Mouse (Mus musculus): Measurements from ENCODE around the gene Creb3l1. TPM values are rescaled to one million over a fixed set of nuclear protein-coding genes. Genes with fewer than 3 reads are reported as not detected.

Creb3l1 gene
- polyA plus RNA-seq, 1 experiment from 2014 or later: 3.6 TPM

- H3K27me3 ChIP-seq: no peaks in the 10 kb centered on the region
- in situ Hi-C loops (cut with MboI; ENCODE audit: low pct_unique_long_range_greater_than_20kb): no loop called here
- no peak for DNase-seq (ENCODE audit: low read depth, low spot score)
- ChIA-PET POLR2A (interaction anchor here (0.6 kb wide), 1 partner anchor 984 kb away, joined by 6 read pairs; no protein-coding TSS in a partner anchor), CTCF (interaction anchor here (1.4 kb wide), 1 partner anchor 8 kb away, joined by 3 read pairs; no protein-coding TSS in a partner anchor)
- ATAC-seq: no peak
- no peak for TF ChIP-seq CTCF (IDR thresholded peaks at IDR 0.05)
Observed at GRCm38 (mm10) chr2:92047601-92048000, 23.3 kb upstream of the Creb3l1 start.

- no peak for TF ChIP-seq CTCF (IDR thresholded peaks at IDR 0.05)
- DNase-seq (ENCODE audit: low read depth, low spot score) (no peak), ATAC-seq (no peak)
- no peaks in the 10 kb centered on the region for H3K27me3 ChIP-seq
- CTCF ChIA-PET: interaction anchor here (1.7 kb wide), 1 partner anchor 10 kb away, joined by 5 read pairs; no protein-coding TSS in a partner anchor
- POLR2A ChIA-PET: no interaction called here
- in situ Hi-C loops (cut with MboI; ENCODE audit: low pct_unique_long_range_greater_than_20kb): no loop called here
Observed at GRCm38 (mm10) chr2:92043285-92043684, 19.0 kb upstream of the Creb3l1 start.

- CTCF ChIA-PET: no interaction called here
- no peak for TF ChIP-seq CTCF (IDR thresholded peaks at IDR 0.05)
- in situ Hi-C loops (cut with MboI; ENCODE audit: low pct_unique_long_range_greater_than_20kb): no loop called here
- DNase-seq (ENCODE audit: low read depth, low spot score) (no peak), ATAC-seq (no peak)
- POLR2A ChIA-PET: interaction anchor here (0.7 kb wide), 1 partner anchor 54 kb away, joined by 3 read pairs; no protein-coding TSS in a partner anchor
- H3K27me3 ChIP-seq: no peaks in the 10 kb centered on the region
Observed at GRCm38 (mm10) chr2:92041538-92041937, 17.2 kb upstream of the Creb3l1 start.

GRCm38 (mm10) chr2:92034273-92034672 is 10.0 kb upstream of the Creb3l1 start:
- H3K27me3 ChIP-seq: no peaks in the 10 kb centered on the region
- no peak for DNase-seq (ENCODE audit: low read depth, low spot score)
- no peak for ATAC-seq
- in situ Hi-C loops (cut with MboI; ENCODE audit: low pct_unique_long_range_greater_than_20kb): no loop called here
- no peak for TF ChIP-seq CTCF (IDR thresholded peaks at IDR 0.05)
- ChIA-PET POLR2A (no interaction called here), CTCF (no interaction called here)

- DNase-seq (ENCODE audit: low read depth, low spot score) (no peak), ATAC-seq (no peak)
- POLR2A ChIA-PET: no interaction called here
- no peaks in the 10 kb centered on the region for H3K27me3 ChIP-seq
- in situ Hi-C loops (cut with MboI; ENCODE audit: low pct_unique_long_range_greater_than_20kb): no loop called here
- no peak for TF ChIP-seq CTCF (IDR thresholded peaks at IDR 0.05)
- CTCF ChIA-PET: no interaction called here
Observed at GRCm38 (mm10) chr2:92030554-92030953, 6.3 kb upstream of the Creb3l1 start.

GRCm38 (mm10) chr2:92029387-92030133 is 5.3 kb upstream of the Creb3l1 start:
- no peak for DNase-seq (ENCODE audit: low read depth, low spot score)
- CTCF ChIA-PET: no interaction called here
- in situ Hi-C loops (cut with MboI; ENCODE audit: low pct_unique_long_range_greater_than_20kb): no loop called here
- H3K27me3 ChIP-seq: no peaks in the 10 kb centered on the region
- POLR2A ChIA-PET: no interaction called here
- no peak for ATAC-seq
- no peak for TF ChIP-seq CTCF (IDR thresholded peaks at IDR 0.05)

- ATAC-seq (no peak), DNase-seq (ENCODE audit: low read depth, low spot score) (no peak)
- no peaks in the 10 kb centered on the region for H3K27me3 ChIP-seq
- in situ Hi-C loops (cut with MboI; ENCODE audit: low pct_unique_long_range_greater_than_20kb): no loop called here
- no peak for TF ChIP-seq CTCF (IDR thresholded peaks at IDR 0.05)
- POLR2A ChIA-PET: no interaction called here
- CTCF ChIA-PET: no interaction called here
Observed at GRCm38 (mm10) chr2:92027811-92028590, 3.7 kb upstream of the Creb3l1 start.

- in situ Hi-C loops (cut with MboI; ENCODE audit: low pct_unique_long_range_greater_than_20kb): no loop called here
- ATAC-seq (no peak), DNase-seq (ENCODE audit: low read depth, low spot score) (no peak)
- ChIA-PET CTCF (no interaction called here), POLR2A (no interaction called here)
- no peak for TF ChIP-seq CTCF (IDR thresholded peaks at IDR 0.05)
- H3K27me3 ChIP-seq: no peaks in the 10 kb centered on the region
Observed at GRCm38 (mm10) chr2:92025966-92026365, 1.7 kb upstream of the Creb3l1 start.

- in situ Hi-C loops (cut with MboI; ENCODE audit: low pct_unique_long_range_greater_than_20kb): no loop called here
- H3K27me3 ChIP-seq: no peaks in the 10 kb centered on the region
- POLR2A ChIA-PET: no interaction called here
- DNase-seq (ENCODE audit: low read depth, low spot score) (no peak), ATAC-seq (no peak)
- CTCF ChIA-PET: interaction anchor here (0.9 kb wide), 1 partner anchor 14 kb away, joined by 3 read pairs; no protein-coding TSS in a partner anchor
- no peak for TF ChIP-seq CTCF (IDR thresholded peaks at IDR 0.05)
Observed at GRCm38 (mm10) chr2:92025202-92025601, 900 bp upstream of the Creb3l1 start.

- no peaks in the 10 kb centered on the region for H3K27me3 ChIP-seq
- in situ Hi-C loops (cut with MboI; ENCODE audit: low pct_unique_long_range_greater_than_20kb): no loop called here
- ChIA-PET CTCF (interaction anchor here (1.1 to 1.4 kb wide), 4 partner anchors 10 to 36 kb away, joined by 3 to 5 read pairs (median 4); no protein-coding TSS in a partner anchor), POLR2A (interaction anchor here (0.7 to 1.1 kb wide), 3 partner anchors 15 to 32 kb away, joined by 3 to 6 read pairs (median 3); no protein-coding TSS in a partner anchor)
- ATAC-seq (peak; percentile 27), DNase-seq (ENCODE audit: low read depth, low spot score) (no peak)
- TF ChIP-seq CTCF (IDR thresholded peaks at IDR 0.05): no peak
Observed at GRCm38 (mm10) chr2:92023362-92024273, 684 bp downstream of the Creb3l1 start.
